Mouse (Mus musculus): ENCODE data around the gene Casp1. TPM values are rescaled to one million over a fixed set of nuclear protein-coding genes. Genes with fewer than 3 reads are reported as not detected.

Casp1 gene
- polyA plus RNA-seq, 1 experiment from 2014 or later = 4.3 TPM

- no peak overlapping the region for H3K9ac ChIP-seq (replicated peaks)
- H3K27me3 ChIP-seq (ENCODE audit: insufficient read depth, low read length) = no peaks in the 10 kb centered on the region
- H3K4me1 ChIP-seq (ENCODE audit: insufficient read depth) = no peaks in the 10 kb centered on the region
- no peak for ATAC-seq
- H3K9me3 ChIP-seq (ENCODE audit: low read length) = no peaks in the 10 kb centered on the region
- TF ChIP-seq CTCF (IDR thresholded peaks at IDR 0.05; ENCODE audit: low read depth) = no peak
- no peak for TF ChIP-seq EP300 (IDR thresholded peaks at IDR 0.05; ENCODE audit: low read depth)
- H3K4me2 ChIP-seq (ENCODE audit: low read depth, low read length) = no peak overlapping the region
- H3K27ac ChIP-seq (ENCODE audit: low read depth) = no peak overlapping the region
- H3K36me3 ChIP-seq (replicated peaks; ENCODE audit: insufficient read depth, low read length) = no peaks in the 10 kb centered on the region
- no peak for DNase-seq
- no peak overlapping the region for H3K4me3 ChIP-seq (ENCODE audit: low read depth, low read length)
These were observed 11.7 kb upstream of the Casp1 start for GRCm38 (mm10) chr9:5286597-5286996.

GRCm38 (mm10) chr9:5296354-5297237, 1.7 kb upstream of the Casp1 start:
- no peak overlapping the region for H3K4me2 ChIP-seq (ENCODE audit: low read depth, low read length)
- no peaks in the 10 kb centered on the region for H3K27me3 ChIP-seq (ENCODE audit: insufficient read depth, low read length)
- no peak for DNase-seq
- H3K4me3 ChIP-seq (ENCODE audit: low read depth, low read length) = no peak overlapping the region
- no peaks in the 10 kb centered on the region for H3K4me1 ChIP-seq (ENCODE audit: insufficient read depth)
- H3K9me3 ChIP-seq (ENCODE audit: low read length) = no peaks in the 10 kb centered on the region
- H3K27ac ChIP-seq (ENCODE audit: low read depth) = no peak overlapping the region
- no peak for TF ChIP-seq CTCF (IDR thresholded peaks at IDR 0.05; ENCODE audit: low read depth)
- no peak for TF ChIP-seq EP300 (IDR thresholded peaks at IDR 0.05; ENCODE audit: low read depth)
- no peaks in the 10 kb centered on the region for H3K36me3 ChIP-seq (replicated peaks; ENCODE audit: insufficient read depth, low read length)
- ATAC-seq = no peak
- 53% methylated on average over 2 of the region's 2 CpGs for WGBS (ENCODE audit: insufficient replicate concordance)
- H3K9ac ChIP-seq (replicated peaks) = no peak overlapping the region

- 46% methylated on average over 2 of the region's 2 CpGs for WGBS (ENCODE audit: insufficient replicate concordance)
- TF ChIP-seq EP300 (IDR thresholded peaks at IDR 0.05; ENCODE audit: low read depth) (no peak), CTCF (IDR thresholded peaks at IDR 0.05; ENCODE audit: low read depth) (no peak)
- Histone ChIP-seq H3K27ac (ENCODE audit: low read depth) (no peak overlapping the region), H3K9me3 (ENCODE audit: low read length) (no peaks in the 10 kb centered on the region), H3K4me2 (ENCODE audit: low read depth, low read length) (peak overlapping the region; percentile 42), H3K9ac (replicated peaks) (no peak overlapping the region), H3K27me3 (ENCODE audit: insufficient read depth, low read length) (no peaks in the 10 kb centered on the region), H3K4me3 (ENCODE audit: low read depth, low read length) (peak overlapping the region; percentile 29; the same call in 1 of the 2 replicates), H3K4me1 (ENCODE audit: insufficient read depth) (no peaks in the 10 kb centered on the region), H3K36me3 (replicated peaks; ENCODE audit: insufficient read depth, low read length) (no peaks in the 10 kb centered on the region)
- no peak for ATAC-seq
- DNase-seq = no peak
These were observed 740 bp downstream of the Casp1 start for GRCm38 (mm10) chr9:5299132-5299381.

GRCm38 (mm10) chr9:5308561-5308960, 10.2 kb downstream of the Casp1 start, which contains the start of gene Casp4:
Casp4 (plus strand) TSS chr9:5308828.
- no peaks in the 10 kb centered on the region for H3K4me1 ChIP-seq (ENCODE audit: insufficient read depth)
- H3K36me3 ChIP-seq (replicated peaks; ENCODE audit: insufficient read depth, low read length) = no peaks in the 10 kb centered on the region
- H3K9ac ChIP-seq (replicated peaks) = no peak within 1 kb of the TSS; the same call in 1 of the 2 replicates
- peak within 1 kb of the TSS; percentile 48 for H3K4me2 ChIP-seq (ENCODE audit: low read depth, low read length)
- WGBS (ENCODE audit: insufficient replicate concordance) = 28% methylated on average over 5 of the region's 5 CpGs
- no peaks in the 10 kb centered on the region for H3K9me3 ChIP-seq (ENCODE audit: low read length)
- DNase-seq = no peak
- no peaks in the 10 kb centered on the region for H3K27me3 ChIP-seq (ENCODE audit: insufficient read depth, low read length)
- peak within 1 kb of the TSS; percentile 67 for H3K27ac ChIP-seq (ENCODE audit: low read depth)
- TF ChIP-seq CTCF (IDR thresholded peaks at IDR 0.05; ENCODE audit: low read depth) = no peak
- 0 out of 2 replicates have a peak, but pooled peaks have one; percentile 26 for TF ChIP-seq EP300 (IDR thresholded peaks at IDR 0.05; ENCODE audit: low read depth)
- ATAC-seq = peak; percentile 71
- H3K4me3 ChIP-seq (ENCODE audit: low read depth, low read length) = peak within 1 kb of the TSS; percentile 41

- TF ChIP-seq CTCF (IDR thresholded peaks at IDR 0.05; ENCODE audit: low read depth) (no peak), EP300 (IDR thresholded peaks at IDR 0.05; ENCODE audit: low read depth) (no peak)
- Histone ChIP-seq H3K27ac (ENCODE audit: low read depth) (no peak overlapping the region), H3K27me3 (ENCODE audit: insufficient read depth, low read length) (no peaks in the 10 kb centered on the region), H3K9me3 (ENCODE audit: low read length) (no peaks in the 10 kb centered on the region), H3K36me3 (replicated peaks; ENCODE audit: insufficient read depth, low read length) (no peaks in the 10 kb centered on the region), H3K4me3 (ENCODE audit: low read depth, low read length) (no peak overlapping the region), H3K4me2 (ENCODE audit: low read depth, low read length) (peak overlapping the region; percentile 43; the same call in 1 of the 2 replicates), H3K9ac (replicated peaks) (no peak overlapping the region), H3K4me1 (ENCODE audit: insufficient read depth) (no peaks in the 10 kb centered on the region)
- DNase-seq = no peak
- no peak for ATAC-seq
These were observed 11.8 kb downstream of the Casp1 start for GRCm38 (mm10) chr9:5310112-5310511.

GRCm38 (mm10) chr9:5311435-5311834, 13.1 kb downstream of the Casp1 start:
- Histone ChIP-seq H3K27me3 (ENCODE audit: insufficient read depth, low read length) (no peaks in the 10 kb centered on the region), H3K4me1 (ENCODE audit: insufficient read depth) (no peaks in the 10 kb centered on the region), H3K27ac (ENCODE audit: low read depth) (no peak overlapping the region), H3K9ac (replicated peaks) (no peak overlapping the region), H3K4me3 (ENCODE audit: low read depth, low read length) (no peak overlapping the region), H3K9me3 (ENCODE audit: low read length) (no peaks in the 10 kb centered on the region), H3K4me2 (ENCODE audit: low read depth, low read length) (no peak overlapping the region), H3K36me3 (replicated peaks; ENCODE audit: insufficient read depth, low read length) (no peaks in the 10 kb centered on the region)
- 60% methylated on average over 4 of the region's 4 CpGs for WGBS (ENCODE audit: insufficient replicate concordance)
- DNase-seq (no peak), ATAC-seq (no peak)
- no peak for TF ChIP-seq CTCF (IDR thresholded peaks at IDR 0.05; ENCODE audit: low read depth)
- TF ChIP-seq EP300 (IDR thresholded peaks at IDR 0.05; ENCODE audit: low read depth) = no peak
